Mouse (Mus musculus) lung, adult 2 months (tissue): ENCODE results near the gene 4930524J08Rik. TPM values are rescaled to one million over a fixed set of nuclear protein-coding genes. Genes with fewer than 3 reads are reported as not detected.

Experiments used
- DNase-seq: peaks from one replicate; pipeline ENCODE4 v3.0.0; 2022
- H3K4me1 ChIP-seq: fragments of 200-500 bp; 2 replicates; pipeline ENCODE4 v1.6.1; 2011; ENCODE audit warnings: low read length; ENCODE audit not compliant: control insufficient read depth, insufficient read depth
- H3K4me3 ChIP-seq: fragments of 200-500 bp; replicated peaks from 2 replicates; pipeline ENCODE3; 2011; ENCODE audit warnings: low read depth, mild to moderate bottlenecking, control low read depth, low read length; ENCODE audit errors: extremely low read depth
- CTCF ChIP-seq: fragments of 200-500 bp; IDR thresholded peaks from 2 replicates; pipeline ENCODE4 v1.5.1; 2011; ENCODE audit warnings: mild to moderate bottlenecking, low read length, control low read depth; ENCODE audit not compliant: insufficient read depth
- POLR2A ChIP-seq: fragments of 200-500 bp; IDR thresholded peaks from 2 replicates; pipeline ENCODE4 v1.6.1; 2011; ENCODE audit warnings: low read depth, mild to moderate bottlenecking, control low read depth, low read length, borderline replicate concordance; ENCODE audit errors: extremely low read depth
- WGBS: fragments of 180-500 bp; shearing (Covaris S2); methylation state at CpG from one replicate; pipeline ENCODE4 v1.1.7; 2018; 5-methylcytosine and 5-hydroxymethylcytosine counted together
- polyA plus RNA-seq: library from polyadenylated mRNA; depleted of rRNA; stranded (reverse); fragments of >200 nt; gene quantifications from 2 replicates; pipeline ENCODE4 v1.2.3, GENCODE M21; 2012; rRNA removed

The 4930524J08Rik gene
- 1.1 and 1.7 TPM in 2 replicates for polyA plus RNA-seq

GRCm38 (mm10) chr5:99978699-99979442 is at the start of gene 4930524J08Rik, which contains the start of gene Hnrnpd:
Gene 4930524J08Rik (plus strand): TSS chr5:99979061.
Gene Hnrnpd (minus strand): TSS chr5:99978938.
- Histone ChIP-seq H3K4me3 (peak within 1 kb of the TSS; percentile 100), H3K4me1 (peaks cover 4% of the 10 kb centered on the region)
- WGBS, result under 1% methylated on average over 89 of the region's 97 CpGs
- TF ChIP-seq POLR2A (peak; percentile 72; the same call in 1 of the 2 replicates), CTCF (no peak)
- DNase-seq, result peak; percentile 91

- Histone ChIP-seq H3K4me1 (no peaks in the 10 kb centered on the region), H3K4me3 (no peak overlapping the region)
- no peak for DNase-seq
- 80% methylated on average over 6 of the region's 6 CpGs for WGBS
- no peak for TF ChIP-seq POLR2A
- no peak for TF ChIP-seq CTCF
Measured at GRCm38 (mm10) chr5:99931910-99932309, 47.0 kb upstream of the 4930524J08Rik start.

- Histone ChIP-seq H3K4me3 (no peak overlapping the region), H3K4me1 (no peaks in the 10 kb centered on the region)
- TF ChIP-seq CTCF (no peak), POLR2A (no peak)
- WGBS, result 71% methylated on average over 3 of the region's 3 CpGs
- DNase-seq, result no peak
Measured at GRCm38 (mm10) chr5:99939440-99939839, 39.4 kb upstream of the 4930524J08Rik start.

- 74% methylated on average over 10 of the region's 10 CpGs for WGBS
- no peak for DNase-seq
- TF ChIP-seq CTCF, result no peak
- TF ChIP-seq POLR2A, result no peak
- Histone ChIP-seq H3K4me1 (no peaks in the 10 kb centered on the region), H3K4me3 (no peak overlapping the region)
Measured at GRCm38 (mm10) chr5:99941273-99941672, 37.6 kb upstream of the 4930524J08Rik start.

- no peaks in the 10 kb centered on the region for H3K4me1 ChIP-seq
- 62% methylated on average over 10 of the region's 10 CpGs for WGBS
Measured at GRCm38 (mm10) chr5:99941776-99942502, 36.9 kb upstream of the 4930524J08Rik start.

GRCm38 (mm10) chr5:99952513-99952912 is 26.3 kb upstream of the 4930524J08Rik start:
- TF ChIP-seq POLR2A (no peak), CTCF (no peak)
- no peaks in the 10 kb centered on the region for H3K4me1 ChIP-seq
- no peak for DNase-seq
- no peak overlapping the region for H3K4me3 ChIP-seq
- 67% methylated on average over 5 of the region's 5 CpGs for whole genome bisulfite sequencing

More at GRCm38 (mm10) chr5:99941776-99942502, 36.9 kb upstream of the 4930524J08Rik start:
- no peak overlapping the region for H3K4me3 ChIP-seq
- TF ChIP-seq POLR2A (no peak), CTCF (no peak)
- no peak for DNase-seq

- 65% methylated on average over 1 of the region's 1 CpGs for WGBS
- no peaks in the 10 kb centered on the region; the same call in 1 of the 2 replicates for H3K4me1 ChIP-seq
- no peak for DNase-seq
- TF ChIP-seq CTCF (no peak), POLR2A (no peak)
- no peak overlapping the region for H3K4me3 ChIP-seq
Measured at GRCm38 (mm10) chr5:99953883-99954282, 25.0 kb upstream of the 4930524J08Rik start.

GRCm38 (mm10) chr5:99958666-99959065 is 20.2 kb upstream of the 4930524J08Rik start:
- no peak for DNase-seq
- TF ChIP-seq CTCF, result no peak
- H3K4me3 ChIP-seq, result no peak overlapping the region
- WGBS, result 58% methylated on average over 1 of the region's 1 CpGs
- peaks cover 5% of the 10 kb centered on the region for H3K4me1 ChIP-seq

- WGBS, result 47% methylated on average over 2 of the region's 2 CpGs
- H3K4me3 ChIP-seq, result no peak overlapping the region
- TF ChIP-seq CTCF (no peak), POLR2A (no peak)
- H3K4me1 ChIP-seq, result peaks cover 5% of the 10 kb centered on the region
- no peak for DNase-seq
Measured at GRCm38 (mm10) chr5:99959236-99959936, 19.5 kb upstream of the 4930524J08Rik start.
